Mouse (Mus musculus) CH12.LX (cell line): ENCODE data around the gene S100a1. TPM values are rescaled to one million over a fixed set of nuclear protein-coding genes. Genes with fewer than 3 reads are reported as not detected.

Source experiments
- DNase-seq: peaks from one replicate; pipeline ENCODE4 v3.0.0-alpha.2; 2013; ENCODE audit errors: extremely low read depth
- H3K27ac ChIP-seq: 2 replicates; pipeline ENCODE4 v1.5.1; 2012; ENCODE audit warnings: low read depth, mild to moderate bottlenecking, control low read depth, moderate library complexity; ENCODE audit not compliant: insufficient read depth
- H3K27me3 ChIP-seq: replicated peaks from 2 replicates; pipeline ENCODE3; 2012; ENCODE audit warnings: inconsistent platforms
- H3K36me3 ChIP-seq, 2 experiments: replicated peaks in 1 of 2; 2 replicates each; pipeline versions ENCODE3 to v1.6.1; 2012; ENCODE audit warnings: inconsistent platforms in 1 of 2, low read length in 1 of 2, mild to moderate bottlenecking in 1 of 2, mixed read lengths in 1 of 2, moderate library complexity in 1 of 2; ENCODE audit not compliant: control insufficient read depth in 1 of 2, insufficient read depth in 1 of 2
- H3K4me1 ChIP-seq, 2 experiments: 2 replicates each; pipeline ENCODE4 v1.6.1; 2012; ENCODE audit warnings: inconsistent platforms in 1 of 2, moderate library complexity in 1 of 2; ENCODE audit not compliant: insufficient read depth in 2 of 2, control insufficient read depth in 1 of 2
- H3K4me2 ChIP-seq: 2 replicates; pipeline ENCODE4 v1.6.1; 2012; ENCODE audit warnings: low read depth, mild to moderate bottlenecking, control low read depth; ENCODE audit not compliant: poor library complexity, insufficient read depth, severe bottlenecking
- H3K4me3 ChIP-seq, 3 experiments: fragments of 150-350 bp in 1 of 3; sonication (generic) in 1 of 3; replicated peaks in 1 of 3; 2 replicates each; pipeline versions ENCODE3 to v1.5.1; 2011 to 2012; ENCODE audit warnings: low read depth in 2 of 3, low read length in 2 of 3, mild to moderate bottlenecking in 2 of 3, moderate library complexity in 2 of 3, control low read depth in 1 of 3, improper control_type of control experiment in 1 of 3, inconsistent platforms in 1 of 3, mixed read lengths in 1 of 3; ENCODE audit not compliant: poor library complexity in 1 of 3
- H3K79me2 ChIP-seq: replicated peaks from 2 replicates; pipeline ENCODE4 v1.6.1; 2012; ENCODE audit warnings: mild to moderate bottlenecking, moderate library complexity; ENCODE audit not compliant: control insufficient read depth, poor library complexity, insufficient read depth, severe bottlenecking; ENCODE audit errors: extremely low read depth
- H3K9ac ChIP-seq: 2 replicates; pipeline ENCODE4 v1.6.1; 2012; ENCODE audit warnings: low read depth, mild to moderate bottlenecking, control low read depth, moderate library complexity; ENCODE audit not compliant: insufficient read depth
- H3K9me3 ChIP-seq: replicated peaks from 2 replicates; pipeline ENCODE3; 2012; ENCODE audit warnings: low read length, inconsistent platforms, mixed read lengths
- BHLHE40 ChIP-seq: IDR thresholded peaks from 2 replicates; pipeline ENCODE4 v1.6.1; 2011; ENCODE audit warnings: mild to moderate bottlenecking, low read depth, low read length, improper control_type of control experiment
- E2F4 ChIP-seq: IDR thresholded peaks from 2 replicates; pipeline ENCODE4 v1.6.1; 2011; ENCODE audit warnings: low read depth, low read length, improper control_type of control experiment; ENCODE audit not compliant: insufficient replicate concordance
- ELF1 ChIP-seq: IDR thresholded peaks from 2 replicates; pipeline ENCODE4 v1.6.1; 2014; ENCODE audit warnings: low read depth, mild to moderate bottlenecking, inconsistent platforms, low read length, improper control_type of control experiment
- EP300 ChIP-seq: IDR thresholded peaks from 2 replicates; pipeline ENCODE4 v1.6.1; 2011; ENCODE audit warnings: low read length, improper control_type of control experiment
- ETS1 ChIP-seq: conservative IDR thresholded peaks from 2 replicates; pipeline ENCODE4 v1.6.1; 2012; ENCODE audit warnings: low read depth, mild to moderate bottlenecking, inconsistent platforms, low read length, improper control_type of control experiment, moderate library complexity
- HCFC1 ChIP-seq: IDR thresholded peaks from 2 replicates; pipeline ENCODE4 v1.6.1; 2012; ENCODE audit warnings: low read depth, mild to moderate bottlenecking, inconsistent platforms, low read length, improper control_type of control experiment
- IRF4 ChIP-seq: IDR thresholded peaks from 2 replicates; pipeline ENCODE4 v1.6.1; 2014; ENCODE audit warnings: low read depth, mild to moderate bottlenecking, inconsistent platforms, low read length, improper control_type of control experiment
- JUND ChIP-seq: conservative IDR thresholded peaks from 2 replicates; pipeline ENCODE4 v1.6.1; 2011; ENCODE audit warnings: low read depth, low read length, improper control_type of control experiment
- KAT2A ChIP-seq: IDR thresholded peaks from 2 replicates; pipeline ENCODE4 v1.6.1; 2012; ENCODE audit warnings: low read length, improper control_type of control experiment, inconsistent platforms; ENCODE audit not compliant: insufficient replicate concordance
- MXI1 ChIP-seq: IDR thresholded peaks from 2 replicates; pipeline ENCODE4 v1.6.1; 2011; ENCODE audit warnings: mild to moderate bottlenecking, low read depth, low read length, improper control_type of control experiment
- MYC ChIP-seq: IDR thresholded peaks from 2 replicates; pipeline ENCODE4 v1.6.1; 2011; ENCODE audit warnings: low read depth, mild to moderate bottlenecking, improper control_type of control experiment, low read length
- POLR2A ChIP-seq: IDR thresholded peaks from 2 replicates; pipeline ENCODE4 v1.6.1; 2011; ENCODE audit warnings: low read depth, mild to moderate bottlenecking, improper control_type of control experiment, low read length
- RCOR1 ChIP-seq: conservative IDR thresholded peaks from 2 replicates; pipeline ENCODE4 v1.6.1; 2012; ENCODE audit warnings: low read depth, mild to moderate bottlenecking, inconsistent platforms, low read length, improper control_type of control experiment
- SIN3A ChIP-seq: IDR thresholded peaks from 2 replicates; pipeline ENCODE4 v1.6.1; 2012; ENCODE audit warnings: low read length, improper control_type of control experiment, inconsistent platforms
- TBP ChIP-seq: conservative IDR thresholded peaks from 2 replicates; pipeline ENCODE4 v1.6.1; 2011; ENCODE audit warnings: low read depth, low read length, improper control_type of control experiment
- USF1 ChIP-seq: IDR thresholded peaks from 2 replicates; pipeline ENCODE4 v1.6.1; 2014; ENCODE audit warnings: low read depth, mild to moderate bottlenecking, inconsistent platforms, low read length, improper control_type of control experiment
- USF2 ChIP-seq: conservative IDR thresholded peaks from 2 replicates; pipeline ENCODE4 v1.6.1; 2011; ENCODE audit warnings: low read depth, low read length, improper control_type of control experiment
- ZMIZ1 ChIP-seq: IDR thresholded peaks from 2 replicates; pipeline ENCODE4 v1.6.1; 2012; ENCODE audit warnings: low read depth, mild to moderate bottlenecking, inconsistent platforms, low read length, improper control_type of control experiment
- dilution Hi-C: fragments of 300-500 bp; cut with MboI; formaldehyde crosslinking; loops from 2 replicates; pipeline ENCODE4 v1.14.3; 2020; ENCODE audit warnings: low sequenced_read_pairs; ENCODE audit not compliant: extremely low pct_unique_long_range_greater_than_20kb, extremely low pct_ligation_motif_present
- in situ Hi-C: fragments of 300-500 bp; cut with MboI; formaldehyde crosslinking; loops from 3 replicates; pipeline ENCODE4 v1.14.3; 2019; ENCODE audit warnings: low sequenced_read_pairs, low pct_ligation_motif_present, low pct_unique_long_range_greater_than_20kb, mixed read lengths
- polyA plus RNA-seq: library from polyadenylated mRNA; unstranded; fragments of >175 nt; gene quantifications from 2 replicates; pipeline ENCODE4 v1.2.1, GENCODE M21; 2012; ENCODE audit warnings: low read depth; ENCODE audit not compliant: insufficient read length
- total RNA-seq, 2 experiments: library from RNA; depleted of rRNA; stranded (reverse); fragments of 300-350 nt in 1 of 2; fragments of >200 nt in 1 of 2; gene quantifications; 2 replicates each; pipeline ENCODE4 v1.2.3; 2012 to 2014

S100a1 gene
- total and polyA plus RNA-seq, 3 experiments: 2.7 to 13.2 (median 3.8) TPM

GRCm38 (mm10) chr3:90506362-90506761 lies 7.8 kb downstream of the S100a1 start:
- H3K9ac ChIP-seq: no peak overlapping the region
- H3K9me3 ChIP-seq: no peaks in the 10 kb centered on the region
- H3K4me2 ChIP-seq: no peak overlapping the region
- DNase-seq: no peak
- dilution Hi-C loops: no loop called here
- no peaks in the 10 kb centered on the region for H3K27me3 ChIP-seq
- peaks cover 41 to 69% of the 10 kb centered on the region in 2 experiments for H3K36me3 ChIP-seq
- H3K4me3 ChIP-seq: no peak overlapping the region
- no peak overlapping the region for H3K27ac ChIP-seq
- in situ Hi-C loops: loop anchor here (5.0 kb wide), 1 partner anchor 106 kb away; the partner anchor contains the start of gene S100a6
- H3K4me1 ChIP-seq: peaks cover 0 to 39% of the 10 kb centered on the region in 2 experiments; a peak in 2 of 4 replicates
- TF ChIP-seq POLR2A: no peak
- TF ChIP-seq MYC: no peak
- no peak for TF ChIP-seq E2F4
- TF ChIP-seq ZMIZ1: no peak
- peaks cover 39% of the 10 kb centered on the region for H3K79me2 ChIP-seq

- TF ChIP-seq KAT2A (no peak), ELF1 (no peak), EP300 (no peak), USF2 (no peak), USF1 (no peak), HCFC1 (no peak), MXI1 (no peak), RCOR1 (no peak), JUND (no peak), SIN3A (no peak), ETS1 (no peak), POLR2A (no peak), TBP (no peak), BHLHE40 (no peak), IRF4 (no peak)
- H3K36me3 ChIP-seq: peaks cover 48 to 73% of the 10 kb centered on the region in 2 experiments
- H3K4me1 ChIP-seq: peaks cover 0 to 39% of the 10 kb centered on the region in 2 experiments; a peak in 2 of 4 replicates
- dilution Hi-C loops: no loop called here
- H3K79me2 ChIP-seq: peaks cover 39% of the 10 kb centered on the region
- H3K27ac ChIP-seq: no peak overlapping the region
- no peaks in the 10 kb centered on the region for H3K9me3 ChIP-seq
- DNase-seq: no peak
- no peak overlapping the region for H3K4me2 ChIP-seq
- in situ Hi-C loops: loop anchor here (5.0 kb wide), 1 partner anchor 107 kb away; the partner anchor contains the start of gene S100a6
- H3K27me3 ChIP-seq: no peaks in the 10 kb centered on the region
- H3K9ac ChIP-seq: no peak overlapping the region
- H3K4me3 ChIP-seq: no peak overlapping the region
Observed at GRCm38 (mm10) chr3:90505216-90505615, 9.0 kb downstream of the S100a1 start.
